Mouse (Mus musculus): ENCODE measurements around the gene Sphk2. TPM values are rescaled to one million over a fixed set of nuclear protein-coding genes. Genes with fewer than 3 reads are reported as not detected.

Gene Sphk2
- total and polyA plus RNA-seq, 3 experiments: 15.9 to 24.9 (median 18.2) TPM

GRCm38 (mm10) chr7:45685811-45686210 lies 32.0 kb downstream of the Sphk2 start:
- intact Hi-C loops (cut with DNase I): loop anchor here (10.0 kb wide), 1 partner anchor 131 kb away; the partner anchor contains the start of gene Hsd17b14
- Histone ChIP-seq H3K9ac (ENCODE audit: low read depth, low read length) (no peak overlapping the region), H3K36me3 (ENCODE audit: control insufficient read depth, insufficient read depth, low read length) (no peaks in the 10 kb centered on the region), H3K79me2 (replicated peaks; ENCODE audit: control insufficient read depth, insufficient read depth, low read length) (no peaks in the 10 kb centered on the region), H3K4me3 (no peak overlapping the region), H3K27me3 (ENCODE audit: control insufficient read depth, insufficient read depth, low read length) (no peaks in the 10 kb centered on the region), H3K4me1 (ENCODE audit: control insufficient read depth, insufficient read depth, low read length) (peaks cover 10% of the 10 kb centered on the region), H3K27ac (no peak overlapping the region)
- TF ChIP-seq POLR2A (IDR thresholded peaks at IDR 0.05; ENCODE audit: insufficient read depth, low read depth, low read length) (no peak), EP300 (IDR thresholded peaks at IDR 0.05; ENCODE audit: insufficient read depth, low read depth, low read length) (no peak), CTCF (IDR thresholded peaks at IDR 0.05) (no peak)
- no peak for DNase-seq
- WGBS: 81% methylated on average over 10 of the region's 10 CpGs

GRCm38 (mm10) chr7:45683396-45684050 lies 34.3 kb downstream of the Sphk2 start, which contains the start of gene Ntn5:
Gene Ntn5, plus strand, starts transcription at chr7:45684022.
- intact Hi-C loops (cut with DNase I): loop anchor here (2.0 to 10.0 kb wide), 3 partner anchors 41 to 129 kb away; partner anchors contain the start of gene Hsd17b14
- H3K27ac ChIP-seq: no peak within 1 kb of the TSS
- no peak within 1 kb of the TSS for H3K9ac ChIP-seq (ENCODE audit: low read depth, low read length)
- DNase-seq: no peak
- no peaks in the 10 kb centered on the region for H3K36me3 ChIP-seq (ENCODE audit: control insufficient read depth, insufficient read depth, low read length)
- H3K4me3 ChIP-seq: no peak within 1 kb of the TSS
- no peaks in the 10 kb centered on the region for H3K79me2 ChIP-seq (replicated peaks; ENCODE audit: control insufficient read depth, insufficient read depth, low read length)
- 86% methylated on average over 7 of the region's 7 CpGs for WGBS
- no peaks in the 10 kb centered on the region for H3K27me3 ChIP-seq (ENCODE audit: control insufficient read depth, insufficient read depth, low read length)
- no peak for TF ChIP-seq CTCF (IDR thresholded peaks at IDR 0.05)
- no peak for TF ChIP-seq EP300 (IDR thresholded peaks at IDR 0.05; ENCODE audit: insufficient read depth, low read depth, low read length)
- TF ChIP-seq POLR2A (IDR thresholded peaks at IDR 0.05; ENCODE audit: insufficient read depth, low read depth, low read length): no peak
- peaks cover 19% of the 10 kb centered on the region for H3K4me1 ChIP-seq (ENCODE audit: control insufficient read depth, insufficient read depth, low read length)

- Histone ChIP-seq H3K4me1 (ENCODE audit: control insufficient read depth, insufficient read depth, low read length) (peaks cover 19% of the 10 kb centered on the region), H3K27me3 (ENCODE audit: control insufficient read depth, insufficient read depth, low read length) (no peaks in the 10 kb centered on the region), H3K9ac (ENCODE audit: low read depth, low read length) (no peak overlapping the region), H3K36me3 (ENCODE audit: control insufficient read depth, insufficient read depth, low read length) (no peaks in the 10 kb centered on the region), H3K79me2 (replicated peaks; ENCODE audit: control insufficient read depth, insufficient read depth, low read length) (no peaks in the 10 kb centered on the region), H3K4me3 (no peak overlapping the region), H3K27ac (peak overlapping the region; percentile 93)
- TF ChIP-seq CTCF (IDR thresholded peaks at IDR 0.05) (0 out of 2 replicates have a peak, but pooled peaks have one; percentile 98), POLR2A (IDR thresholded peaks at IDR 0.05; ENCODE audit: insufficient read depth, low read depth, low read length) (0 out of 2 replicates have a peak, but pooled peaks have one; percentile 48), EP300 (IDR thresholded peaks at IDR 0.05; ENCODE audit: insufficient read depth, low read depth, low read length) (peak; percentile 99)
- intact Hi-C loops (cut with DNase I): loop anchor here (1.0 to 10.0 kb wide), 5 partner anchors 40 to 128 kb away; partner anchors contain the start of gene Hsd17b14
- WGBS: 32% methylated on average over 14 of the region's 14 CpGs
- DNase-seq: peak; percentile 86
These were observed 35.4 kb downstream of the Sphk2 start for GRCm38 (mm10) chr7:45682144-45683126.

GRCm38 (mm10) chr7:45681046-45681736 lies 36.6 kb downstream of the Sphk2 start:
- H3K4me1 ChIP-seq (ENCODE audit: control insufficient read depth, insufficient read depth, low read length): peaks cover 19% of the 10 kb centered on the region
- DNase-seq: peak in 1 of 2 experiments; percentile 76
- peak overlapping the region; percentile 1; the same call in 1 of the 2 replicates for H3K9ac ChIP-seq (ENCODE audit: low read depth, low read length)
- H3K27me3 ChIP-seq (ENCODE audit: control insufficient read depth, insufficient read depth, low read length): no peaks in the 10 kb centered on the region
- TF ChIP-seq EP300 (IDR thresholded peaks at IDR 0.05; ENCODE audit: insufficient read depth, low read depth, low read length) (0 out of 2 replicates have a peak, but pooled peaks have one; percentile 73), POLR2A (IDR thresholded peaks at IDR 0.05; ENCODE audit: insufficient read depth, low read depth, low read length) (peak; percentile 43; the same call in 1 of the 2 replicates), CTCF (IDR thresholded peaks at IDR 0.05) (no peak)
- WGBS: 35% methylated on average over 8 of the region's 8 CpGs
- H3K79me2 ChIP-seq (replicated peaks; ENCODE audit: control insufficient read depth, insufficient read depth, low read length): no peaks in the 10 kb centered on the region
- H3K4me3 ChIP-seq: no peak overlapping the region
- peak overlapping the region; percentile 93 for H3K27ac ChIP-seq
- intact Hi-C loops (cut with DNase I): loop anchor here (5.0 to 10.0 kb wide), 2 partner anchors 39 to 126 kb away; partner anchors contain the start of gene Hsd17b14
- no peaks in the 10 kb centered on the region for H3K36me3 ChIP-seq (ENCODE audit: control insufficient read depth, insufficient read depth, low read length)

- no peaks in the 10 kb centered on the region for H3K36me3 ChIP-seq (ENCODE audit: control insufficient read depth, insufficient read depth, low read length)
- intact Hi-C loops (cut with DNase I): loop anchor here (5.0 to 10.0 kb wide), 2 partner anchors 38 to 125 kb away; partner anchors contain the start of gene Hsd17b14
- H3K9ac ChIP-seq (ENCODE audit: low read depth, low read length): 0 out of 2 replicates have a peak overlapping the region, but pooled peaks have one; percentile 1
- TF ChIP-seq CTCF (IDR thresholded peaks at IDR 0.05): no peak
- TF ChIP-seq POLR2A (IDR thresholded peaks at IDR 0.05; ENCODE audit: insufficient read depth, low read depth, low read length): peak; percentile 61
- TF ChIP-seq EP300 (IDR thresholded peaks at IDR 0.05; ENCODE audit: insufficient read depth, low read depth, low read length): peak; percentile 89; the same call in 1 of the 2 replicates
- 33% methylated on average over 14 of the region's 14 CpGs for WGBS
- H3K79me2 ChIP-seq (replicated peaks; ENCODE audit: control insufficient read depth, insufficient read depth, low read length): no peaks in the 10 kb centered on the region
- H3K4me1 ChIP-seq (ENCODE audit: control insufficient read depth, insufficient read depth, low read length): peaks cover 19% of the 10 kb centered on the region
- peak overlapping the region; percentile 93 for H3K27ac ChIP-seq
- no peak overlapping the region for H3K4me3 ChIP-seq
- H3K27me3 ChIP-seq (ENCODE audit: control insufficient read depth, insufficient read depth, low read length): no peaks in the 10 kb centered on the region
- DNase-seq: peak; percentile 62 to 77
These were observed 37.7 kb downstream of the Sphk2 start for GRCm38 (mm10) chr7:45679966-45680621.

All from heart, adult 2 months (tissue).